Mouse (Mus musculus) limb, embryonic 15.5 days (tissue): ENCODE results near the gene E130308A19Rik. TPM values are rescaled to one million over a fixed set of nuclear protein-coding genes. Genes with fewer than 3 reads are reported as not detected.

Source experiments
- ATAC-seq: fragments of 200-750 bp; cut with Nextera tagmentation; 2 replicates; pipeline ENCODE4 v1.8.0; 2017; ENCODE audit warnings: low read depth, moderate TSS enrichment; ENCODE audit not compliant: insufficient number of reproducible peaks, low FRiP score, low TSS enrichment
- H3K27ac ChIP-seq: fragments of 300-500 bp; sonication (generic); 2 replicates; pipeline ENCODE4 v1.5.1; 2015; ENCODE audit warnings: moderate library complexity, mild to moderate bottlenecking, inconsistent platforms
- H3K27me3 ChIP-seq: fragments of 300-500 bp; sonication (generic); 2 replicates; pipeline ENCODE4 v1.6.1; 2015; ENCODE audit warnings: inconsistent platforms
- H3K36me3 ChIP-seq: fragments of 300-500 bp; sonication (generic); 2 replicates; pipeline ENCODE4 v1.6.1; 2015; ENCODE audit warnings: inconsistent platforms
- H3K4me1 ChIP-seq: fragments of 300-500 bp; sonication (generic); 2 replicates; pipeline ENCODE4 v1.6.1; 2015; ENCODE audit warnings: inconsistent platforms
- H3K4me2 ChIP-seq: fragments of 300-500 bp; sonication (generic); 2 replicates; pipeline ENCODE4 v1.6.1; 2015; ENCODE audit warnings: mild to moderate bottlenecking, inconsistent platforms
- H3K4me3 ChIP-seq: fragments of 300-500 bp; sonication (generic); 2 replicates; pipeline ENCODE4 v1.5.1; 2015; ENCODE audit warnings: mild to moderate bottlenecking, inconsistent platforms
- H3K9ac ChIP-seq: fragments of 300-500 bp; sonication (generic); 2 replicates; pipeline ENCODE4 v1.6.1; 2015; ENCODE audit warnings: inconsistent platforms
- H3K9me3 ChIP-seq: fragments of 300-500 bp; sonication (generic); 2 replicates; pipeline ENCODE4 v1.6.1; 2016; ENCODE audit warnings: inconsistent platforms
- WGBS: fragments of 180-500 bp; shearing (Covaris S2); methylation state at CpG from one replicate; pipeline ENCODE4 v1.1.7; 2015; 5-methylcytosine and 5-hydroxymethylcytosine counted together
- polyA plus RNA-seq: library from polyadenylated mRNA; unstranded; fragments of >200 nt; fragmentation: Nextera tagmentation; extraction: Ambion mirVana; gene quantifications from 2 replicates; pipeline ENCODE4 v1.2.1, GENCODE M21; 2015

The E130308A19Rik gene
- polyA plus RNA-seq, 1 experiment from 2014 or later, result 16.1 TPM

- Histone ChIP-seq H3K4me2 (no peak overlapping the region), H3K9ac (no peak overlapping the region), H3K27ac (no peak overlapping the region), H3K36me3 (no peaks in the 10 kb centered on the region), H3K4me1 (no peaks in the 10 kb centered on the region), H3K27me3 (no peaks in the 10 kb centered on the region), H3K4me3 (no peak overlapping the region), H3K9me3 (no peaks in the 10 kb centered on the region)
- WGBS, result 37% methylated on average over 3 of the region's 3 CpGs
- no peak for ATAC-seq
Measured at GRCm38 (mm10) chr4:59668050-59668449, 42.0 kb downstream of the E130308A19Rik start.

GRCm38 (mm10) chr4:59669131-59669530 lies 43.1 kb downstream of the E130308A19Rik start:
- H3K4me2 ChIP-seq, result no peak overlapping the region
- no peaks in the 10 kb centered on the region for H3K36me3 ChIP-seq
- WGBS, result 93% methylated on average over 1 of the region's 1 CpGs

GRCm38 (mm10) chr4:59670015-59670414 lies 44.0 kb downstream of the E130308A19Rik start:
- Histone ChIP-seq H3K27me3 (no peaks in the 10 kb centered on the region), H3K9me3 (no peaks in the 10 kb centered on the region), H3K4me2 (no peak overlapping the region), H3K4me1 (no peaks in the 10 kb centered on the region), H3K9ac (no peak overlapping the region), H3K27ac (no peak overlapping the region), H3K4me3 (no peak overlapping the region), H3K36me3 (no peaks in the 10 kb centered on the region)
- no peak for ATAC-seq
- WGBS, result 60% methylated on average over 2 of the region's 2 CpGs

More at GRCm38 (mm10) chr4:59669131-59669530, 43.1 kb downstream of the E130308A19Rik start:
- Histone ChIP-seq H3K4me3 (no peak overlapping the region), H3K27ac (no peak overlapping the region), H3K9me3 (no peaks in the 10 kb centered on the region), H3K9ac (no peak overlapping the region), H3K27me3 (no peaks in the 10 kb centered on the region), H3K4me1 (no peaks in the 10 kb centered on the region)
- no peak for ATAC-seq

- Histone ChIP-seq H3K36me3 (no peaks in the 10 kb centered on the region), H3K4me1 (no peaks in the 10 kb centered on the region), H3K9ac (no peak overlapping the region), H3K4me3 (no peak overlapping the region), H3K9me3 (no peaks in the 10 kb centered on the region), H3K27ac (no peak overlapping the region), H3K4me2 (no peak overlapping the region), H3K27me3 (no peaks in the 10 kb centered on the region)
- no peak for ATAC-seq
- WGBS, result 80% methylated on average over 2 of the region's 2 CpGs
Measured at GRCm38 (mm10) chr4:59673423-59674117, 47.6 kb downstream of the E130308A19Rik start.

- 71% methylated on average over 8 of the region's 8 CpGs for WGBS
- no peak overlapping the region for H3K9ac ChIP-seq
- no peaks in the 10 kb centered on the region for H3K27me3 ChIP-seq
- no peak overlapping the region for H3K4me2 ChIP-seq
- H3K27ac ChIP-seq, result no peak overlapping the region
- no peaks in the 10 kb centered on the region for H3K9me3 ChIP-seq
- no peak overlapping the region for H3K4me3 ChIP-seq
- no peaks in the 10 kb centered on the region for H3K4me1 ChIP-seq
- ATAC-seq, result no peak
- H3K36me3 ChIP-seq, result no peaks in the 10 kb centered on the region
Measured at GRCm38 (mm10) chr4:59674929-59675679, 49.1 kb downstream of the E130308A19Rik start.

- no peaks in the 10 kb centered on the region for H3K9me3 ChIP-seq
- ATAC-seq, result no peak
- WGBS, result 76% methylated on average over 3 of the region's 3 CpGs
Measured at GRCm38 (mm10) chr4:59675699-59676098, 49.7 kb downstream of the E130308A19Rik start.

GRCm38 (mm10) chr4:59681383-59681782 lies 55.4 kb downstream of the E130308A19Rik start:
- no peaks in the 10 kb centered on the region for H3K36me3 ChIP-seq
- 93% methylated on average over 1 of the region's 1 CpGs for WGBS
- no peaks in the 10 kb centered on the region for H3K9me3 ChIP-seq
- H3K4me3 ChIP-seq, result no peak overlapping the region
- H3K4me2 ChIP-seq, result no peak overlapping the region
- no peaks in the 10 kb centered on the region for H3K4me1 ChIP-seq
- H3K9ac ChIP-seq, result no peak overlapping the region
- no peaks in the 10 kb centered on the region for H3K27me3 ChIP-seq
- no peak for ATAC-seq
- H3K27ac ChIP-seq, result no peak overlapping the region

More at GRCm38 (mm10) chr4:59675699-59676098, 49.7 kb downstream of the E130308A19Rik start:
- Histone ChIP-seq H3K27ac (no peak overlapping the region), H3K36me3 (no peaks in the 10 kb centered on the region), H3K4me2 (no peak overlapping the region), H3K9ac (no peak overlapping the region), H3K4me1 (no peaks in the 10 kb centered on the region), H3K27me3 (no peaks in the 10 kb centered on the region), H3K4me3 (no peak overlapping the region)

- ATAC-seq, result no peak
- WGBS, result 78% methylated on average over 3 of the region's 3 CpGs
- Histone ChIP-seq H3K4me3 (no peak overlapping the region), H3K27me3 (no peaks in the 10 kb centered on the region), H3K9me3 (no peaks in the 10 kb centered on the region), H3K4me1 (no peaks in the 10 kb centered on the region), H3K9ac (no peak overlapping the region), H3K27ac (no peak overlapping the region), H3K4me2 (no peak overlapping the region), H3K36me3 (no peaks in the 10 kb centered on the region)
Measured at GRCm38 (mm10) chr4:59682491-59682890, 56.5 kb downstream of the E130308A19Rik start.

GRCm38 (mm10) chr4:59682950-59683349 lies 56.9 kb downstream of the E130308A19Rik start:
- WGBS, result 79% methylated on average over 10 of the region's 10 CpGs

GRCm38 (mm10) chr4:59684306-59684705 lies 58.3 kb downstream of the E130308A19Rik start:
- Histone ChIP-seq H3K9ac (no peak overlapping the region), H3K36me3 (no peaks in the 10 kb centered on the region), H3K4me1 (no peaks in the 10 kb centered on the region), H3K4me2 (no peak overlapping the region), H3K27ac (no peak overlapping the region), H3K27me3 (no peaks in the 10 kb centered on the region), H3K9me3 (no peaks in the 10 kb centered on the region), H3K4me3 (no peak overlapping the region)
- no peak for ATAC-seq
- 65% methylated on average over 4 of the region's 4 CpGs for WGBS

More at GRCm38 (mm10) chr4:59682950-59683349, 56.9 kb downstream of the E130308A19Rik start:
- Histone ChIP-seq H3K27me3 (no peaks in the 10 kb centered on the region), H3K9me3 (no peaks in the 10 kb centered on the region), H3K9ac (no peak overlapping the region), H3K27ac (no peak overlapping the region), H3K4me2 (no peak overlapping the region), H3K4me1 (no peaks in the 10 kb centered on the region), H3K4me3 (no peak overlapping the region), H3K36me3 (no peaks in the 10 kb centered on the region)
- no peak for ATAC-seq

- WGBS, result 85% methylated on average over 4 of the region's 4 CpGs
- Histone ChIP-seq H3K9me3 (no peaks in the 10 kb centered on the region), H3K27ac (no peak overlapping the region), H3K9ac (no peak overlapping the region), H3K36me3 (0 out of 2 replicates have a peak, but pooled peaks cover 5% of the 10 kb centered on the region), H3K4me1 (no peaks in the 10 kb centered on the region), H3K4me2 (no peak overlapping the region), H3K4me3 (no peak overlapping the region), H3K27me3 (no peaks in the 10 kb centered on the region)
- ATAC-seq, result no peak
Measured at GRCm38 (mm10) chr4:59686716-59687115, 60.7 kb downstream of the E130308A19Rik start.

GRCm38 (mm10) chr4:59689055-59689454 lies 63.0 kb downstream of the E130308A19Rik start:
- no peak for ATAC-seq
- no peaks in the 10 kb centered on the region for H3K4me1 ChIP-seq

More at GRCm38 (mm10) chr4:59689055-59689454, 63.0 kb downstream of the E130308A19Rik start:
- Histone ChIP-seq H3K36me3 (0 out of 2 replicates have a peak, but pooled peaks cover 5% of the 10 kb centered on the region), H3K27ac (no peak overlapping the region), H3K9ac (no peak overlapping the region), H3K4me2 (no peak overlapping the region), H3K9me3 (no peaks in the 10 kb centered on the region), H3K4me3 (no peak overlapping the region), H3K27me3 (no peaks in the 10 kb centered on the region)
- 83% methylated on average over 4 of the region's 4 CpGs for WGBS
